Mouse (Mus musculus) CH12.LX (cell line): ENCODE data around the gene Sf1. TPM values are rescaled to one million over a fixed set of nuclear protein-coding genes. Genes with fewer than 3 reads are reported as not detected.

Experiments used
- DNase-seq: peaks from one replicate; pipeline ENCODE4 v3.0.0-alpha.2; 2013; ENCODE audit errors: extremely low read depth
- H3K27ac ChIP-seq: 2 replicates; pipeline ENCODE4 v1.5.1; 2012; ENCODE audit warnings: low read depth, mild to moderate bottlenecking, control low read depth, moderate library complexity; ENCODE audit not compliant: insufficient read depth
- H3K27me3 ChIP-seq: replicated peaks from 2 replicates; pipeline ENCODE3; 2012; ENCODE audit warnings: inconsistent platforms
- H3K36me3 ChIP-seq, 2 experiments: replicated peaks in 1 of 2; 2 replicates each; pipeline versions ENCODE3 to v1.6.1; 2012; ENCODE audit warnings: inconsistent platforms in 1 of 2, low read length in 1 of 2, mild to moderate bottlenecking in 1 of 2, mixed read lengths in 1 of 2, moderate library complexity in 1 of 2; ENCODE audit not compliant: control insufficient read depth in 1 of 2, insufficient read depth in 1 of 2
- H3K4me1 ChIP-seq, 2 experiments: 2 replicates each; pipeline ENCODE4 v1.6.1; 2012; ENCODE audit warnings: inconsistent platforms in 1 of 2, moderate library complexity in 1 of 2; ENCODE audit not compliant: insufficient read depth in 2 of 2, control insufficient read depth in 1 of 2
- H3K4me2 ChIP-seq: 2 replicates; pipeline ENCODE4 v1.6.1; 2012; ENCODE audit warnings: low read depth, mild to moderate bottlenecking, control low read depth; ENCODE audit not compliant: poor library complexity, insufficient read depth, severe bottlenecking
- H3K4me3 ChIP-seq, 3 experiments: fragments of 150-350 bp in 1 of 3; sonication (generic) in 1 of 3; replicated peaks in 1 of 3; 2 replicates each; pipeline versions ENCODE3 to v1.5.1; 2011 to 2012; ENCODE audit warnings: low read depth in 2 of 3, low read length in 2 of 3, mild to moderate bottlenecking in 2 of 3, moderate library complexity in 2 of 3, control low read depth in 1 of 3, improper control_type of control experiment in 1 of 3, inconsistent platforms in 1 of 3, mixed read lengths in 1 of 3; ENCODE audit not compliant: poor library complexity in 1 of 3
- H3K79me2 ChIP-seq: replicated peaks from 2 replicates; pipeline ENCODE4 v1.6.1; 2012; ENCODE audit warnings: mild to moderate bottlenecking, moderate library complexity; ENCODE audit not compliant: control insufficient read depth, poor library complexity, insufficient read depth, severe bottlenecking; ENCODE audit errors: extremely low read depth
- H3K9ac ChIP-seq: 2 replicates; pipeline ENCODE4 v1.6.1; 2012; ENCODE audit warnings: low read depth, mild to moderate bottlenecking, control low read depth, moderate library complexity; ENCODE audit not compliant: insufficient read depth
- H3K9me3 ChIP-seq: replicated peaks from 2 replicates; pipeline ENCODE3; 2012; ENCODE audit warnings: low read length, inconsistent platforms, mixed read lengths
- BHLHE40 ChIP-seq: IDR thresholded peaks from 2 replicates; pipeline ENCODE4 v1.6.1; 2011; ENCODE audit warnings: mild to moderate bottlenecking, low read depth, low read length, improper control_type of control experiment
- CHD1 ChIP-seq: IDR thresholded peaks from 2 replicates; pipeline ENCODE4 v1.6.1; 2012; ENCODE audit warnings: low read depth, low read length, improper control_type of control experiment, inconsistent platforms
- EP300 ChIP-seq: IDR thresholded peaks from 2 replicates; pipeline ENCODE4 v1.6.1; 2011; ENCODE audit warnings: low read length, improper control_type of control experiment
- GABPA ChIP-seq: IDR thresholded peaks from 2 replicates; pipeline ENCODE4 v1.6.1; 2012; ENCODE audit warnings: low read depth, low read length, improper control_type of control experiment, inconsistent platforms; ENCODE audit not compliant: insufficient replicate concordance
- HCFC1 ChIP-seq: IDR thresholded peaks from 2 replicates; pipeline ENCODE4 v1.6.1; 2012; ENCODE audit warnings: low read depth, mild to moderate bottlenecking, inconsistent platforms, low read length, improper control_type of control experiment
- JUN ChIP-seq: IDR thresholded peaks from 2 replicates; pipeline ENCODE4 v1.6.1; 2011; ENCODE audit warnings: low read depth, mild to moderate bottlenecking, low read length, improper control_type of control experiment, moderate library complexity; ENCODE audit not compliant: insufficient read depth
- JUND ChIP-seq: conservative IDR thresholded peaks from 2 replicates; pipeline ENCODE4 v1.6.1; 2011; ENCODE audit warnings: low read depth, low read length, improper control_type of control experiment
- KAT2A ChIP-seq: IDR thresholded peaks from 2 replicates; pipeline ENCODE4 v1.6.1; 2012; ENCODE audit warnings: low read length, improper control_type of control experiment, inconsistent platforms; ENCODE audit not compliant: insufficient replicate concordance
- MAFK ChIP-seq: IDR thresholded peaks from 2 replicates; pipeline ENCODE4 v1.6.1; 2011; ENCODE audit warnings: low read length, improper control_type of control experiment; ENCODE audit not compliant: insufficient replicate concordance
- MAX ChIP-seq: IDR thresholded peaks from 2 replicates; pipeline ENCODE4 v1.6.1; 2011; ENCODE audit warnings: low read length, improper control_type of control experiment
- MAZ ChIP-seq: IDR thresholded peaks from 2 replicates; pipeline ENCODE4 v1.6.1; 2012; ENCODE audit warnings: low read depth, mild to moderate bottlenecking, inconsistent platforms, low read length, improper control_type of control experiment, moderate library complexity
- MEF2A ChIP-seq: IDR thresholded peaks from 2 replicates; pipeline ENCODE4 v1.6.1; 2014; ENCODE audit warnings: low read depth, mild to moderate bottlenecking, inconsistent platforms, low read length, improper control_type of control experiment, borderline replicate concordance
- MXI1 ChIP-seq: IDR thresholded peaks from 2 replicates; pipeline ENCODE4 v1.6.1; 2011; ENCODE audit warnings: mild to moderate bottlenecking, low read depth, low read length, improper control_type of control experiment
- NELFE ChIP-seq: IDR thresholded peaks from 2 replicates; pipeline ENCODE4 v1.6.1; 2011; ENCODE audit warnings: low read depth, low read length, improper control_type of control experiment
- NRF1 ChIP-seq: IDR thresholded peaks from 2 replicates; pipeline ENCODE4 v1.6.1; 2014; ENCODE audit warnings: low read depth, mild to moderate bottlenecking, inconsistent platforms, low read length, improper control_type of control experiment, moderate library complexity
- POLR2A ChIP-seq: IDR thresholded peaks from 2 replicates; pipeline ENCODE4 v1.6.1; 2011; ENCODE audit warnings: low read depth, mild to moderate bottlenecking, improper control_type of control experiment, low read length
- POLR2AphosphoS2 ChIP-seq: IDR thresholded peaks from 2 replicates; pipeline ENCODE4 v1.6.1; 2011; ENCODE audit warnings: low read depth, low read length, improper control_type of control experiment
- SMC3 ChIP-seq: IDR thresholded peaks from 2 replicates; pipeline ENCODE4 v1.6.1; 2011; ENCODE audit warnings: low read depth, low read length, improper control_type of control experiment
- TBP ChIP-seq: conservative IDR thresholded peaks from 2 replicates; pipeline ENCODE4 v1.6.1; 2011; ENCODE audit warnings: low read depth, low read length, improper control_type of control experiment
- UBTF ChIP-seq: IDR thresholded peaks from 2 replicates; pipeline ENCODE4 v1.6.1; 2012; ENCODE audit warnings: low read depth, mild to moderate bottlenecking, inconsistent platforms, low read length, improper control_type of control experiment, moderate library complexity
- USF1 ChIP-seq: IDR thresholded peaks from 2 replicates; pipeline ENCODE4 v1.6.1; 2014; ENCODE audit warnings: low read depth, mild to moderate bottlenecking, inconsistent platforms, low read length, improper control_type of control experiment
- ZKSCAN1 ChIP-seq: IDR thresholded peaks from 2 replicates; pipeline ENCODE4 v1.6.1; 2012; ENCODE audit warnings: low read depth, inconsistent platforms, low read length, improper control_type of control experiment, borderline replicate concordance
- dilution Hi-C: fragments of 300-500 bp; cut with MboI; formaldehyde crosslinking; loops from 2 replicates; pipeline ENCODE4 v1.14.3; 2020; ENCODE audit warnings: low sequenced_read_pairs; ENCODE audit not compliant: extremely low pct_unique_long_range_greater_than_20kb, extremely low pct_ligation_motif_present
- in situ Hi-C: fragments of 300-500 bp; cut with MboI; formaldehyde crosslinking; loops from 3 replicates; pipeline ENCODE4 v1.14.3; 2019; ENCODE audit warnings: low sequenced_read_pairs, low pct_ligation_motif_present, low pct_unique_long_range_greater_than_20kb, mixed read lengths
- polyA plus RNA-seq: library from polyadenylated mRNA; unstranded; fragments of >175 nt; gene quantifications from 2 replicates; pipeline ENCODE4 v1.2.1, GENCODE M21; 2012; ENCODE audit warnings: low read depth; ENCODE audit not compliant: insufficient read length
- total RNA-seq, 2 experiments: library from RNA; depleted of rRNA; stranded (reverse); fragments of 300-350 nt in 1 of 2; fragments of >200 nt in 1 of 2; gene quantifications; 2 replicates each; pipeline ENCODE4 v1.2.3; 2012 to 2014

Sf1 gene
- total and polyA plus RNA-seq, 3 experiments, result 54.5 to 251 (median 70.4) TPM

GRCm38 (mm10) chr19:6338171-6338570, 25.3 kb upstream of the Sf1 start:
- peaks cover 38 to 60% of the 10 kb centered on the region in 2 experiments for H3K4me1 ChIP-seq

GRCm38 (mm10) chr19:6338716-6339115, 24.8 kb upstream of the Sf1 start:
- Histone ChIP-seq H3K27me3 (no peaks in the 10 kb centered on the region), H3K36me3 (peaks cover 34 to 48% of the 10 kb centered on the region in 2 experiments), H3K79me2 (peaks cover 30% of the 10 kb centered on the region), H3K9me3 (no peaks in the 10 kb centered on the region), H3K4me2 (peak overlapping the region; percentile 66; the same call in 1 of the 2 replicates), H3K4me3 (no peak overlapping the region), H3K4me1 (peaks cover 41 to 61% of the 10 kb centered on the region in 2 experiments), H3K27ac (no peak overlapping the region), H3K9ac (peak overlapping the region; percentile 79; the same call in 1 of the 2 replicates)
- in situ Hi-C loops, result no loop called here
- TF ChIP-seq NRF1 (no peak), JUN (no peak)
- no peak for DNase-seq
- dilution Hi-C loops, result no loop called here

More at GRCm38 (mm10) chr19:6338171-6338570, 25.3 kb upstream of the Sf1 start:
- DNase-seq, result no peak
- Histone ChIP-seq H3K4me2 (no peak overlapping the region), H3K9me3 (no peaks in the 10 kb centered on the region), H3K79me2 (peaks cover 28% of the 10 kb centered on the region), H3K4me3 (no peak overlapping the region), H3K36me3 (peaks cover 30 to 44% of the 10 kb centered on the region in 2 experiments), H3K9ac (no peak overlapping the region), H3K27me3 (no peaks in the 10 kb centered on the region), H3K27ac (0 out of 2 replicates have a peak overlapping the region, but pooled peaks have one; percentile 8)
- in situ Hi-C loops, result no loop called here
- dilution Hi-C loops, result no loop called here
- TF ChIP-seq CHD1 (no peak), HCFC1 (no peak), NELFE (no peak), EP300 (no peak), MAX (no peak), KAT2A (no peak), ZKSCAN1 (no peak), MAZ (no peak), POLR2AphosphoS2 (no peak), UBTF (no peak), POLR2A (no peak), BHLHE40 (no peak), TBP (no peak), MAFK (no peak), MXI1 (no peak), SMC3 (no peak), GABPA (no peak), USF1 (no peak), MEF2A (no peak), JUND (no peak)
